Mouse (Mus musculus) spleen, adult 18-20 months (tissue): ENCODE measurements around the gene Tgfbrap1.
A peak's percentile ranks its signal among the peaks of the same experiment; 100 is the strongest.
"Not testable (repeated sequence)": the region's sequence is repeated elsewhere in the genome, so short reads cannot be mapped to it uniquely, and the experiment has no call there.

Experiments
- DNase-seq, 2 experiments: peaks; one replicate each; pipeline ENCODE4 v3.0.0; 2022; ENCODE audit warnings: mixed read lengths in 2 of 2

The Tgfbrap1 gene

DNA sequence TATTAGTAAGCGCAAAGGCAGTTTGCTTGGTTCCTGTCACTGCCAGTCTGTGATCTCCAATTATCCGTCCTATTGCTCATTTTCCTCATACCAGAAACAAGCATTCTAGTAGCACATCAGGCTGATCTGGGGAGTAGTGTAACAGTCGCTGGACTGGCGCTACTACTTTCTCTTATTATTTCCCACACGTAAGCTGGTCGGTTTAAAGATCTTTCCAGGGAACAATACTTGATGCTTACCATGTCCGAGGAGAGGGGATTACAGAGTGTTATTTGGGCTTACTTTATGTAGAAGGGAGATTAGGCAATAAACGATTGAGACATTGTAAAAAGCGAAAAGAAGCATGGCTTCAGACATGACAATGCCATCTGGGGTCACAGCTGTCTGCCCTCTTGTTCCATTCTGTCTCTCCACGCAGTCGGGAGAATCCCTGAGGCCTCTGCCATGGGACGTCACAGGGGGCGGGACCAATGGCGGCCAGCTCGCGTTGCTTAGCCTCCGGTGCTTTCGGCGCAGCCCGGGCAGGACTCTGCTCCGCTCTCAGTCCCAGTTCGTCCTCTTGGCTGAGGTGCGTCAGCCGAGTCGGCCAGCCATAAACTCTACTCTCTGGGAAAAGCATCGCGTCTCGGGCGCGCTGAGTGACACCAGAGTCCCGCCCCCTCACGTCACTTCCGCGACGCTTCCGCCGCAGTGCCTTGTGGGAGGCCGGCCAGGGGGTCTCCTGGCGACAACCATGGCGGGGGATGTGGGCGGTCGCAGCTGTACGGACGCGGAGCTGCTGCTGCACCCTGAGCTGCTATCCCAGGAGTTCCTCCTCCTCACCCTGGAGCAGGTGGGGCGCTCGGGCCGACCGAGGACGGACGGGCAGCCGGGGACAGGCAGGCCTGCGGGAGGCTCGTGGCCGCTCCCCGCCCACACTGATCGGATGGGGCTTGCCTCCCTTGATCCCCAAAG is at the start of gene Tgfbrap1, which contains the start of gene AI597479:
TSS of gene Tgfbrap1 (minus strand) at position 607 of the 954 bp plus-strand sequence.
TSS of gene AI597479 (plus strand) at position 680 of the 954 bp plus-strand sequence.
- DNase-seq: peak; percentile 78 to 92

DNA sequence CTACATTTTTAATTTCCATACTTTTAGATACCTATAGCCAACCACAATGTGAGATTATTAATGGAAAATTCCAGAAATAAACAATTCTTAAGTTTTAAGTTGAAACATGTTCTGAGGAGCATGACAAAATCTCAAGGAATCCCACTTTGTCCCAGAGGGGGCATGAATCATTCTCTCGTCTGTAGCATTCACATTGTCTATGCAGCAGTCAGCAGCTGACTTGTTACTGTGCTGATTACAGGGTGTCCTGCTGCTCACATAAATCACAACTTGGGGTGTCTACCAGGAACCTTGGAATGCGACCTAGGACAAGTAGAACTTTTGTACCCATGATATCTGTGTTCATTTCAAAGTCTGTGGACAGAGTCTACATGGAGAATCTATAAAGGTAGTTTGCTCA is 49.0 kb upstream of the Tgfbrap1 start:
- no peak for DNase-seq

DNA sequence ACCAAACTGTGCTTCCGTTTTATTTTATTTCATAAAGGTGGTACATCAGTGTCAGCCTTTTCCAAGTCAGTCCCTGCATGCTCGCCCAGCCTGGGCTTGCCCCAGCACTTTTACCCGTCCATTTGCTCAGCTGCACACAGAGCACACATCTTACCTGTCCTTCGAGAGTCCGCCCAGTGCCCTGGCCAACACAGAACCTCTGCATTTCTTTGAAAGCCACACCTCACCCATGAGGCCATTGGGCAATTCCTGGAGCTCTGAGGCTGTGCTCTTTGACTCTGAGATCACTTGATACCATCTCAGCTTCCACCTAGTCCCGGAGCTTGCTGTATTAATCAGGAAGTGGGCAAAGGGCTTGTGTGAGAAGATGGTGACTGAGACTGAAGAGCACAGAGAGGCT is 47.0 kb upstream of the Tgfbrap1 start:
- no peak for DNase-seq

DNA sequence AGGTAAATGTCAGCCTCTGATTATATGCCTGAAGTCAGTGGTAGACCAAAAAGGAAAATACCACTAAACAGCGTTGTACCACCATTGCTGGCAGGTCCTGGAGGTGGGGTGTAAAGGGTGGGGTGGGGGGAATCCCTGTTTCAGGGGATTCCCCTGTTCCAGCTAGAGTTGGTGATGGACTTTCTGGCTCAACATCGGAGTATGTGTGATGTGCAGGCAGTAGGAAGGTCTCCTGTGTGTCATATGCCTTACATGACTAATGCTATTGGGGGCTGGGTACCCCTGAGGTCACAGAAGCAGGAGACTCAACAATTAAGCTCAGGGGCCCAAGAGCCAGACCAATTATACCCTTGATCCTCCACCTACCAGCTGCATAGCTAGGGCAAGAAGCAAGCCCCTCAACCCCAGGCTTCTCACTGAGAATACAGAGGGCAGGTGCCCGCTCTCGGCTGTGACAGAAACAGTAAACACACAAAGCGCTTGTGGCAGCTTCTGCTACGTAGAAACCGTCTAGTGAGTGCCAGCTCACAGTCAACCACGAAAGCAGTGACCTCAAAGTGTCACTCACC is 46.0 kb upstream of the Tgfbrap1 start:
- no peak for DNase-seq

DNA sequence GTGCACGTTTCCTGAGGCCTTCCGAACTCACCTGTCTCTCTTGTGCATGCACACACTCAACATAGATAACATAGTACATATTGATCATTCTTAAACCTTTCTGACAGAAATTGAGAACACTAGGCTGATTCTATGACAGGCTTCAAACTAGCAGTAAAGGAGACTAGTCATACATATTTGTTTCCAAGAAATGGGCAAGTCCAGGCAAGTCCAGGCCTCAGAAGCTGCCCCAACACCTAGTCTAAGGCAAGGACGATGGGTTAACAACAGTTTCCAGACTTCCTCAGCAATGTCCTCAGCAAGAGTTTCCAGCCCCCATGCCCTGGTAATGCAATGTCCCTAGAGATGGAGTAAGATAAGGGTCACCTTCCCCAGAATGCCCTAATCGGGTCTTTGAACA is 45.4 kb upstream of the Tgfbrap1 start:
- DNase-seq: no peak

DNA sequence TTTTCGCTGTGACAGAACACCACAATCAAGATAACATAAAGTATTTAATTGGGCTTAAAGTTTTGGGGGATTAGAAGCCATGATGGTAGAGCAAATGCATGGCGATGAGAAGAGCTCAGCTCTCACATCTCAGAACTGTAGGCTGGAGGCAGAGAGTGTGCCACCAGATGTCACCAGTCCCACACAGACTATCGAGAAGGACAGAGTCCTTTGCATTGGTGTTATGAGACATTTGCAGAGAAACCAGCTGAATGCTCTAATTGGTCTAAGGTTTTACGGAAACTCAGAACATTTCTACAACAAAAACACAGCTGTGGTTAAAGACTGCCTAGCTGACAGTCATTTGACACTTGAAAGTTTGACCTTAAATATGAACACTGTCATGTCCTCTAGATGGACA is 44.8 kb upstream of the Tgfbrap1 start:
- no peak for DNase-seq

DNA sequence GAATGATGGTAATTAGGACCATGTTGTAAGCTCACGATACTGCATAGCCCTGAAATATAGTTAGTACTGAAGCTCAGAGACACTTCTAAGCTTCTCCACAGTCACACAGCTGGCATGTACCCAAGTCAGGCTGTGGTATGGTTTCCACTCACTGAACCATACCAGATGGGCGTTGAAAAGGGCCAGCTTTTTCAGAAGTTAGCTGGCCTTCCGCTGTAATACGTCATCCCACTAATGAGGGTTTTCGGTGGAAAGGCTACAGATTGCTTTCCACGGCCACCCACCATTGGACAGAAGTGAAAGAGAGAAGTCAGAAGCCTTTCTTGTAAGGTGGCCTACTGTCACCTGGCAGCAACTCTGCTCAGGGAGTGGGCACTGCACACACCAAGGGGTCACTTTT is 44.4 kb upstream of the Tgfbrap1 start:
- DNase-seq: no peak

DNA sequence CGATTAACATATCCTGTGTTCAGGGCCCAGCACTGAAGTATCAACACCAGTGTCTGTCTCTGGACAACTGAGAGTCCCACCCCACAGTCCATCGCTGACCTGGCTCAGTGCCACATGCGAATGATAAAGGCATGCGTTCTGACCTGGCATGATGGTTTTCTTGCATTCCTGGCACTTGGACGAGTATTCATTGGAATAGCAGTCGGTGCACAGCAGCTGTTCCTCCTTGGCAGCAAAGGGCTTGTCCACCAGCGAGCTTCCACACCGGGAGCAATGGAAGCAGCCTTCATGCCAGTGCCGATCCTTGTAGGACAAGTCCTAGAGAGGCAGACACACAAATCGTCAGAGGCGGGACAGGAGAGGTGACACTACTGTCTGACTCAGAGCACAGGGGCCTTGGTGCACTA is 43.1 kb upstream of the Tgfbrap1 start:
- no peak for DNase-seq

DNA sequence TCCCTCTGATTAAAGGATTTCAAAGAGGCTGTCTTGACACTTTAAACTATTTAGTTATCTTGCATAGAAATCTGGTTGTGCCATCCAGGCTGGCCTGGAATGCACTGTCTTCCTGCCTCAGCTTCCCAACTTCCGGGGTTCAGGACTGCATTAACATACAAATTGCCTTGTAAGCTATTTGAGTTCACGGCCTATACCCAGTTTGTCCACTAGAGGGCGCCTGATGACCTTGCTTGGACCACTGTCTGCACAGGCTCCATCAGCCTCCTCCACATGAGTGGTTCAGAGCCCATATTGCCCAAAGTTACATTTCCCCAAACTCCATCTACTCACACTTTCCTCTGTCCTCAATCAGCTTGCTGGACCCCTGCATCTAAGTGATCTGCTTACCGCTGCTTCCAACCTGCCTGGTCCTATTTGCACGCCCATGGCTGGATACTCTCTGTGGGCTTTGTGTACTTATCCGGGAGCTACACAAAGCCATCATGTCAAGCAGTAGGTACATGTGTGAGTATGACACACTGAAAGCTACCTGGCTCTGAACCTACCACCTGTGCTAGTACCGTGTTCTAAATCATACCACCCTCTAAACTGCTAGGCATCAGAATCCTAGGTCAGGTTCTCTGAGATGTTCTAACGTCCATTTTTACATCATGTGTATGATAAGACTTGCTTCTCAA is 41.3 kb upstream of the Tgfbrap1 start:
- peak; percentile 51 to 81 for DNase-seq

DNA sequence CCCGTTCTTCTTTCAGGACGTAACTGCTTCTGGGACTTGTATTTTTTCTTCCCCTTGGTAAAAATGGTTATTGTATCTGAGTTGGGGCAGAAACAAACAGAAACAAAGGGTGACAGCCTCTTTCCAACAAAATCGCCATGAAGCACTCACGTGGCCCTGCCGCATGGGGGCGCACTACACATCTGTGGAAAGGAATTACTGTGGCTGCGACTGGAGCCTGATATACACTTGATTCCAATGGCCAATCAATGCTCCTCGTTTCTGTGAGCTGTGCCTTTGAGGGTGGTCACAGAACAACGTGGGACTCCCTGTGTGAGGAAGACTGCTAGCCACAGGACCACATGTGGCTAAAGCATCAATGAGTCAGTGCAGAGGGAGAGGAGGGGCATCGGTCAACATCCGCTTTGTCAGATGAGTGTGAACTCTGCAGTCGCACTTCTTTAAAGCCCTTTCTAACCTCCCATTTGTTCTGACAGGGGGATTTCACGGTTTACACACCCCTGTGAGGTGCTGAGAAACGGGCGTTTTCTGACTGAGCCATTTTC is 39.9 kb upstream of the Tgfbrap1 start:
- no peak for DNase-seq

DNA sequence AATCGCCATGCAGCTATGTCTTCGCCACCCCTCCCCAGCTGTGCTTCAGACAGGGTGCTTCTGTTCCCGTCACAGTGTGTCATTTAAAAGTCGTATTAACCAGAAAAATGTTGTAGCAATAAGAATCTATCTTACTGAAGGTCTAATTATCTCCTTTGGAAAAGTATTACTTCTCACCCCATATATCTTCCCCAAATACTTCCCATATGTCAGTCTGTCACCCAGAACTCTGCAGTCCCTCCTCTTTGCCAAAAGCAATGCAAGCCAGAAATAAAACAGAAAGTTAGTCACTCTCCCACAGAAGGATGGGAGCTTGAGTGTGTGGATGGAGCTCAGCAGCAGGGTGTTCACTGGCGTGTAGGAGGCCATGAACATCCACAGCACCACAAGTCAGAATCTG is 38.9 kb upstream of the Tgfbrap1 start:
- DNase-seq: no peak

DNA sequence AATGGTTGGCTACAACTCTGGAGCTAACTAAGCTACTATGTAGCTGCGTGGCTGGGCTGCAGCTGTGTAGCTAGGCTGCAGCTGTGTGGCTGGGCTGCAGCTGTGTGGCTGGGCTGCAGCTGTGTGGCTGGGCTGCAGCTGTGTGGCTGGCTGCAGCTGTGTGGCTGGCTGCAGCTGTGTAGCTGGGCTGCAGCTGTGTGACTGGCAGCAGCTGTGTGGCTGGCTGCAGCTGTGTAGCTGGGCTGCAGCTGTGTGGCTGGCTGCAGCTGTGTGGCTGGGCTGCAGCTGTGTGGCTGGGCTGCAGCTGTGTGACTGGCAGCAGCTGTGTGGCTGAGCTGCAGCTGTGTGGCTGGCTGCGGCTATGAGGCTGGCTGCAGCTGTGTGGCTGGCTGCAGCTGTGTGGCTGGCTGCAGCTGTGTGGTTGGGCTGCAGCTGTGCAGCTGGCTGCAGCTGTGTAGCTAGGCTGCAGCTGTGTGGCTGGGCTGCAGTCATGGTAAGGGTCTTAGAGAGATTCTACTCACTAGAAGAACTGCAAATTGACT is 38.1 kb upstream of the Tgfbrap1 start:
- DNase-seq: not testable (repeated sequence)

DNA sequence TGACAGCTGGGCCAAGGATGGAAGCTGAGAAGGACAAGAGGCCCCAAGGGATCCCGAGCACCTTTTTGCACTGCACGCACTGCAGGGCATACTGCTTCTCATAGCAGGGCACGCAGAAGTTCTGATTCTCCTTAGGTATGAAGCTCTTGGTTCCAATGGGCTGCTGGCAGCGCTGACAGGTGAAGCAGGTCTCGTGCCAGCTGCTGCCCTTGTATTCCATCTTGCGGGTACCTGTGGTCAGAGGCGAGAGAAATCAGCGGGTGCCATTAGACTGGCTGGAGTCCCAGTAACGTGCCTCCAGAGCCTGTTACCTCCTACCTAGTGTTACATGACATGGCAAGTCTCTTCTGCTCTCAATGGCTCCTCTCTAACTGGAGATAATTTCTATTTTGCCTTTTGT is 33.2 kb upstream of the Tgfbrap1 start:
- DNase-seq: no peak

DNA sequence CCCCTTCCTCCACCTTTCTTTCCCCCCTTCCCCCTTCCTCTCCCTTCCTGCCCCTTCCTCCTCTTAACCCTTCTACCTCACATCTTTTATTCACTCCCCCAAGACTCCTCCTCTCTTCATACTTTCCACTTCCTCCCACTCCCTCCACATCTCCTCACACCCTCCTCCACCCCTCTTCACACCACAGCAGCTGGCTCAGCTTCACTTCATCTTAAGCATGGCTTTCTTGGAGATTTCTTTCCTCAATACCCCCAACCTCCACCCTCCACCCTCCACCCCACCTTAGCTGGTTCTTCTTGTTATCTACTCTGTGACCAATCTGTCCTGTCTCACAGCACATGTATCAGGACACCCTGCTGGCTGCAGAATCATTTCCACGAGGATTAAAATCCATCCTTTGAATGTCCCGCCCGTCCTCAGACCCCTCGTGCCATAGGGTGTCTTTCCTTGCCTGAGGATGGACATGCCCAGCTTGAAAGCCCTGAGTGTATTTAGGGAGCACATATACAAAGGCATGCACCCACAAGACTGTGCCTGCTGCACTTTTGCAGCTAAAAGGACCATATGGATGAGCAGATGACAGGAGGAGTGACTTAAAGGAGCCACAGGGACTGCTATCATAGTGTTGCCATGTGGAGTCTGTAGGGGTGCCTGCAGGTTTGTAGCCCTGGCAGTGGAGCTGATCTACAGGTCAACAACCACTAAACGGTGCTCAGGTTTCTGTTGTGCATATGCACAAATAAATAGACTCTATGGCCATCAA is 32.0 kb upstream of the Tgfbrap1 start:
- DNase-seq: no peak

DNA sequence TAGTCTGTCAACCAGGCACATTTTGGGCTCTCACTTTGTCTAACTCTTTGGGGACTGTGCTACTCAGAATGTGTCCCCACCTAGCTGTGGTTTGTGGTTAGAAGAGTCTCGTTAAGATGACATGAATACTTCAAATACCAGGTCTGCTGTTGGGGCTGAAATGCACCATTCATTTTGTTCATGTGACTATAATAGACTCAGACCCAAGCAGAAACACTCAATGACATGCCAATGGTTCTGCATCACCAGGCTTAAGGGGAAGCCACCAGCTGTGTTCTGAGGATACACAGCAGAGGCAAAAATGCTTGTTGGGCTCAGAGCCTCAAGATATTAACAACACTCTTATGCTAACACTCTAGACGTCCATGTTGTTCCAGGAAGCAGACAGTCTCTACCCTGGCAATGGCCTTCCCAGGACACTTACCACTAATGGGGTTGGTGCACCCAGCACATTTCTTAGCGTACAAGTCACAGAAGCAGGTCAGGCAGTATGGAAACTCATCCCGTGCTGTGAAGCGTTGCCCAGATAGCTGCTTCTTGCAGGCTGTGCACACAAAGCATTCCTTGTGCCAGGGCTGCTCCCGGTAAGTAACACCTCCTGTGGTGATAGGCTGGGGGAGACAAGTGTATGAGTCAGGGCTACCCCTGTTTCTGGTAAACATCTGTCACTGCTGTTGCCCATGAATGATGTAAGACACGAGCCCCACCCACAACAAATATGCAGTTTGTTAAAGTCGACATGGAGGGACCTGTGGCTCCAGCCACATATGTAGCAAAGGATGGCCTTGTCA is 29.6 kb upstream of the Tgfbrap1 start:
- DNase-seq: no peak

DNA sequence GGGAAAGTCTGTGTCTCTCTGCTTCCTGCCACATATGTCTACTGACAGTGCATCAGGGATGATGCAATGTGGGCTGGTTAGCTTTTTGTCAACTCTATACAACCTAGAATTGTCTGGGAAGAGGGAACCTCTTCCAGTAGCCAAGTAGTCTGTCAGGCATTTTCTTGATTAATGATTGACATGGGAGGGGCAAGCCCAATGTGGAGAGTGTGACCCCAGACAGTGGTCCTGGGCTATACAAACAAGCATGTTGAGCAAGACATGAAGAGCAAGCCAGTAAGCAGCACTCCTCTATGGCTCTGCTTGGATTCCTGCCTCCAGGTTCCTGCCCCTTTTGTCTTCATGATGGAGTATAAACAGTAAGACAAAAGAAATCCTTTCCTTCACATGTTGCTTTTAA is 28.8 kb upstream of the Tgfbrap1 start:
- DNase-seq: no peak

DNA sequence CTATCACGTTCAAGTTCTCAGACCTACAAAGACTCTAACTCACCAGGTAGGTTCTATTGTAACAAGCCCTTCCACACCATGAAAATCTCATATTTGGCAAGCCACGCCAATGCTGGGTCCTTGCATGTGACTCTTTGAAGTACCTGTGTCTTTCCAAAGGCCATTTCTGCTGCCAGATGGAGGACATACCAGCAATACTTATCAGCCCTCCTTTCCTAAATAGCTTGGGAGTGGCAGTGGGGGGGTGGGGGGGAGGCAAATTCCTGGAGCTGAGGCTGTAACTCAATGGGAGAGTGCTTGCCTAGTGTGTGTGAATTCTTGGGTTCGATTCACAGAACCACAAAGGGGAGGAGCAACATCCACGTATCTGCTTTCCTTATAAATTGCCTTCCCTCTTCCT is 26.3 kb upstream of the Tgfbrap1 start:
- DNase-seq: no peak

DNA sequence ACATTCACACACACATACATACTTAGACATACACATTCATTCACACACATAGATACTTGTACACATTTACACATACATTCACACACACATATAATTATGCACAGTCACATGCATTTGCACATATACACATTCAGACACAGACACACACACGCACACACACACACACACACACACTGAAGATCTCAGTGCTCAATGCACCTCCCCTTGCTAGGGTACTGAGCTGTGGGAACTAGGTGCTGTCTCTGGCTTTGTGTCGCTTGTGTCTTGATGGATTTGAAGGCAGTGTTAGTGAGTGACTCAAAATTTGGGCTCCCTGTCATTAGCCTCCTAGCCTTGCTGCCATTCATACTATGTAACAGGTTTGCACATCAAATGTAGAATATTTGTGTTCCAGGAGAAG is 24.2 kb upstream of the Tgfbrap1 start:
- no peak for DNase-seq

DNA sequence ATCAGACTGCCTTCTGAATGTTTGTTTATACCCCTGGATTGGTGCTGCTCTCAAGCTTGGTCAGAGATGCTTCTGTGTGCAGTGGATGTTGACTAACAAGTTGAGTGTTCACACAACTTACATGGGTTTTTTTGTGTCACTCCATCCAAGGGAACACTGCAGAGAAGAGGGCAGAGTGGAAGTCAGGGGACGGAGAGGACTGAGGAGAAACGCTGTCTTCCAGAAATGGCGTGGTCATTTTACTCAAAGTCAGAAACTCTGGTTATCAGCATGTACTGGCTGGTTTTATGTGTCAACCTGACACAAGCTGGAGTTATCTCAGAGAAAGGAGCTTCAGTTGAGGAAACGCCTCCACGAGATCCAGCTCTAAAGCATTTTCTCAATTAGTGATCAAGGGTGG is 22.5 kb upstream of the Tgfbrap1 start:
- no peak for DNase-seq

DNA sequence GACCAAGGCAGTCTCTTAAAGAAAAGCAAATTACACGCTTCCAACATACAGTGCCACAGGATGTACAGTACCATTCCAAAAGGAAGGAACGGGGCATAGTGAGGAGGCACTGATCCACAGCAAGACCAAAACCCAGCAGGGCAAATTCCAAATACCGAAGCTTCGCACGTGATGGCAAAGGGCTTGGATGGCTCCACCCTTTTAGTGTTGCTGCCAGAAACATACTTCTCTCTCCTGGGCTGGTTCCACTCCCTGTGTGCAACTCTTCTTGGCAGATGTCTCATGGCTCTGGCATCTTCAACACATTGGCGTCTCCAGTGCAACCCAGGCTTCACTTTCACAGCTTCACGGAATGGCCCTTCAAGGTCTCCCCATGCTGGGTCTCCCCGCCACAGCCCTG is 19.0 kb upstream of the Tgfbrap1 start:
- no peak for DNase-seq

DNA sequence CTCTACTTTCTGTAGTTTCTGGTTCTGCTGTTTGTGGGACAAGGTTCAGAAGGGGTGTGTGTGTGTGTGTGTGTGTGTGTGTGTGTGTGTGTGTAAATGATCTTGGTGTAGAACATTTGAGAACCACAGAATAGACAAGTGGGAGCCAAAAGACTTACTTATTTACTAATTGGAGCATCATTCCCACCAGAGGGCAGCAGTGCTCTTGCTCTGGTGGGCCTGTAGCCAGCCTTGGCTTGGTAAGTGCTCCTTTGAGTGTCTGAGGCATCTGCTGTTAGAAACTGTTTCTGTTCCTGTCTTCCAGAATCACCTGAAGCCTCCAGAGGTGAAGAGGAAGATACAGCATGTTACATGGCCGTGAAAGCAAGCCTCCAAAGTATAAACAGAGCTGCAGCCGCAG is 14.4 kb upstream of the Tgfbrap1 start:
- peak in 1 of 2 experiments; percentile 32 for DNase-seq
